Mouse (Mus musculus): ENCODE data around the gene Rab38. TPM values are rescaled to one million over a fixed set of nuclear protein-coding genes. Genes with fewer than 3 reads are reported as not detected.

Rab38 gene
- total RNA-seq, 4 experiments from 2014 or later: 0.27 to 0.41 TPM; not detected in 2

- DNase-seq (ENCODE audit: low spot score): no peak
Measured at GRCm38 (mm10) chr7:88522481-88522880, 92.4 kb downstream of the Rab38 start.

- no peak for DNase-seq (ENCODE audit: low spot score)
Measured at GRCm38 (mm10) chr7:88527100-88527671, 97.1 kb downstream of the Rab38 start.

DNA sequence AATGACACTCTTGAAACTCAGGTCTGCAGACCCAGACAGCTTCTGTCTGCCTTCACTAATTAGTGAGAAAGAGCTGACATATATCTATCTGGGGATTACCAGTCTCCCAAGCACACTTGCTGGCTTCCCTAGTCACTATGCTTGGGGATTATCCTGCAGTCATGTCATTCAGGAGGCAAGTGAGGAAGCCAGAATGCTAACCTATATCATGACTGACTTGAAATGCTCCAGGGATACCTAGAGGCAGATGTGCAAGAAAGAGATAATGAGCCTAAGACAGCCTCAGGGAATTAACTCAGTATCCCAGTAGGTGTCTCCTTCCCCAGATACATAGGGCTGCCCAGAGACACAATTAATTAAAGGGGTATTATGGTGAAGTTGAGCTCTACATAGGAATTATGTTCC, 106.1 kb downstream of the Rab38 start:
- no peak for DNase-seq (ENCODE audit: low spot score)

DNA sequence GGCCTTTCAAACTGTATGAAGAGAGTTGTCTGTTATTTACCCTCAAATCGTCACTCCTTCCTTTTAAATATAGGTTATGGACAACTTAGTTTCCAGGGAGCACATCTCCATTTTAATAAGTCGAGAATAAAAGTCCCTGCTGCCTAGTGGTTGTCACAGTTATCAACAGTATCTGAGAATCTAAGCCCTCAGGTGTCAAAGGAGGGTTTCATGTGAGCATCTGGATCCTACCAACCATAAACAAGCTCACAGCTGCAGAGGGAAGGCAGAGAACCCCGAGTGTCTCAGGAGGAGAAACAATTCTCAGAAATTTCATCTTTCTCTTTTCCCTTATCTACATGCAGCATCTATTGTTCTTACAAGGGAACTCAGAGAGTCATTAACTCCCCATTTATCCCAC, 106.7 kb downstream of the Rab38 start:
- DNase-seq (ENCODE audit: low spot score): no peak

Other genes with a start within 250 kb of the Rab38 start
- gene Ctsc, start 152.2 kb upstream of the Rab38 start, total RNA-seq (2022): 10 to 100 TPM; 26.1 to 36.4 (median 30.6) TPM